Mouse (Mus musculus) ES-CJ7 (cell line): Measurements from ENCODE around the gene Trim3.

Experiments used
- DNase-seq: peaks from one replicate; pipeline ENCODE4 v3.0.0; 2011; ENCODE audit warnings: low read depth, low spot score

Trim3 gene

GRCm38 (mm10) chr7:105557671-105558070, 75.7 kb downstream of the Trim3 start:
- no peak for DNase-seq

- no peak for DNase-seq
These were observed 77.0 kb downstream of the Trim3 start for GRCm38 (mm10) chr7:105556406-105556805.

GRCm38 (mm10) chr7:105555571-105555970, 77.8 kb downstream of the Trim3 start:
- DNase-seq = no peak
